Mouse (Mus musculus): ENCODE data around the gene Rcc2.

The Rcc2 gene

DNA sequence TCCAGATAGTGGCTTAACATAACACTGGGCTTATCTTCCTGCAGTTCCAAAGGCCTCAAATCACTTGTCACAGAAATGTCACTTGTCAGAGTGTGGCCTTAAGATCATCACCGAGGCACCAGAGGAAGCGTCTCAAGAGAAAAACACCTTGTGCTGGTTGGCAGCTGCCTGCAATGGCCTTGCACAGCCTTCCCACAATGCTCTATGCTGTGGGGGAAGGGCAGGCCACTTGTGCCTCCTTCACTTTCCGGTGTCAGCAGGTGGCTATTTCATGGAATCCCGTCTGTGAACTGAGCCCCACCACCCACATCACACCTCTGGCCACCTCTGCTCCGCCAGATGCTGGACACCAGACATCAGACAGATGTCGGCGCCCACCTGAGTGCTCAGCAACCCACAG, 53.0 kb downstream of the Rcc2 start:
- no peak for DNase-seq (ENCODE audit: low read depth, low spot score)

DNA sequence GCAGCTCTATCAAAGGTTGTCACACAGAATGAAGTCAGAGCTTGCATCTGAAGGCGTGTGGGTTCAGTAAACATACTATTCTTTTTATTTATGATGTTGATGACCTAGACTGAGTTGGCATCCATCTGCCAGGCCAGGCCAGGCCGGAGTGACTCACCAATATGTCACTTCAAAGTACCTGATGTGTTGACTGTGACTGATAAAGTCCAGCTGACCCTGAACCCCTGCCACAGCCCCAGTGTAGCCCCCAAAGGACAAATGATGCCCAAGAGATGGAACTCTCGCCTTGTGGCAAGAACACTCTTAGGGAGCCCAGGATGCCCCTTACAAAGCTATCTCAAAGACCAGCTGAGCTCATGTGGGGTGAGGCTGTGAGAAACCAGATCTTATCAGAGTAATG, 55.5 kb downstream of the Rcc2 start:
- no peak for DNase-seq (ENCODE audit: low read depth, low spot score)

DNA sequence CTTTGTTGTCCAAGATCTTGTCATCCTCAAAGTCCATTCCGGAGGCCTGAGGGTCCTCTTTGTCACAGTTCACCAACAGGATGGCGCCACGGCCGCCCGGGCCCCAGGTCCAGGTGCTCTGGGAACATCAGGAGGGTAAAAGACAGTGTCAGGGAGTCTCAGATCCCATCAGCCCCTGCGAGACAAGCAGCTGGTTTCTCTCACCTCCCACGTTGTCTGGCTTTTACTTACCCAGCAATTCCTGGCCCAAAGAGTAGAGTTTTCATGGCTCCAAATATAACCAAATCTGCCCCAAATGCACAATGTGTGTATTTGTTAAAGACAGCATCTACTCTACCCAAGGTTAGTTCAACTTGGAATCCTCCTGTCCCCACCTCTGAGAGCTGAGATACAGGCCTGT, 61.3 kb downstream of the Rcc2 start:
- no peak for DNase-seq (ENCODE audit: low read depth, low spot score)

DNA sequence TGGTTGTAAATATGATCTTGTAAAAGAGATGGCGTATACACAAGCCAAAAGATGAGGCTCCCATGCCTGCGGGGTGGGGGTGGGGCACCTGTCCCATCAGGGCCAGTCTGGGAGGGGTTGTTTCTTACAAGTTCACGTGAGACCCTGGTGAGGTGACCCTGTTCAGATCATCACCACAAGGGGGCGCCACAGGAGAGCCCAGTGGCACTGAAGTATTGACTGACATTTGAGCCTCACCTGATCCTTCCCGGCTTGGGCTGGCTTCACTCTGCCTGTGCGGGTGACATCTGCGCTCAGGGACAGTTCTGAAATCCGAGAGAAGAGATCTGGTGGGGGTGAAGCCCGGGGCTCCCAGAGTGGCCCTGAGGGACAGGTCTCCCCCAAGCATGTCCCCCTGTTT, 62.8 kb downstream of the Rcc2 start:
- no peak for DNase-seq (ENCODE audit: low read depth, low spot score)

DNA sequence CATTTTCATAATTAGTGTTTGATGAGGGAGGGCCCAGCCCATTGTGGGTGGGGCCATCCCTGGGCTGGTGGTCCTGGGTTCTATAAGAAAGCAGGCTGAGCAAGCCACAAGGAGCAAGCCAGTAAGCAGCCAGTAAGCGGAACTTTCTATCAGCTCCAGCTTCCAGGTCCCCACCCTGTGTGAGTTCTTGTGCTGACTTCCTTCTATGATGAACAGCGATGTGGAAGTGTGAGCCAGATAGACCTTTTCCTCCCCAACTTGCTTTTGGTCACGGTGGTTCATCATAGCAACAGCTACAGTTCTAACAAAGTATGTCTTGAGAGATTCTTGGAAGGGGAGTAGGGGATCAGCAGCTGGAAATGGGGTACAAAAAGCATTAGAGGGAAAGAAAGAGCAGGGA, 65.6 kb downstream of the Rcc2 start:
- no peak for DNase-seq (ENCODE audit: low read depth, low spot score)

DNA sequence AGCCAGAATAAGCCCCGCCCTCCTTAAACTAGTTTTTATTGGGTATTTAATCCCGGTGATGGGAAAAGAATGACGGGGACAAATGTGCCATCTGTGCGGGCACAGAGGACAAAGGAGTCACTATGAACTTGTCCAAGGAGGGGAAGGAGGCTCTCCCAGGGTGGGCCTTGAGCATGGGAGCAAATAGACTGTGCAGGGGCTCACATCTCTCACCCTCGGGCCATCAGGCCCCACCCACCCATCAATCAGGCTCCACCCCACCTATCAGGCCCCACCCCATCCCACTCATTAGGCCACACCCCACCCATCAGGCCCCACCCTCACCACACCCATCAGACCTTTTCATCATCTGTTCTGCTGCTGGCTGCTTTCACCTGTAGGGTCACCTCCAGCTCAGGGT, 68.6 kb downstream of the Rcc2 start:
- no peak for DNase-seq (ENCODE audit: low read depth, low spot score)

DNA sequence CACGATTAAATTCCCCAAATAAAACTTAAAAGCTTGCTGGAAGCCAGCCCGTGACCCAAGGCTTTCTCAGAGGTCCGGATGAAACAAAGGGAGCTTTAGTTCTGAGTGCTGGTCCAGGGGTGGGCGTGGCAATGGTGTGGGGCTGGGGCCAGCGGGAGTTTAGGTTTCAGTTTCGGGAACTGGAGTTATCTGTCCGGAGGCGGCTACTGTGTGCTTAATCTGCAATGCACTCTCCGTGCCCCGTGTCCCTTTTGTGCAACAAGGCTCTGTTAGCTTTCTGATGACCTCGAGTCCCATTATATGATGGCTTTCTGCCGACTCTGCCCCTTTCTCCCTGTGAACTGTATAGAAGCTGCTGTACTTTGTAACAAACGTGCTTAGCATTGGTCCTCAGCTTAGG, 70.1 kb downstream of the Rcc2 start:
- no peak for DNase-seq (ENCODE audit: low read depth, low spot score)

DNA sequence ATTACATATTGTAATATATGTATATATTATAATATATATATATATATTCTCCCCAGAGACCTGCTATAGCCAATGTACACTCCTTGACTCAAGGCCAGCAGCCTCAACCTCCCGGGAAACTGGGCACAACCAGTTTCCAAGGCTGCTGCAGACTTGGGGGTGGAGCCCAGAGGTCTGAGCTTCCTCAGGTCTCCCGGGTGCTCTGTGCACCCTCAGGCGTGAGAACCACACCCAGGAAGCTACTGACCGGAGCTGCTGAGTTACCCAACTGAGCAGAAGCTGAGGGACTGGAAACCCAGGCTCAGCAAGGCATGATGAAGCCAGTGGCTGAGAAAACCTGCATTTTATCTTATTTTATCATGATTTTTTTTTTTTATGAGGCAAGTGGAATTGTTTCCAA, 70.8 kb downstream of the Rcc2 start:
- no peak for DNase-seq (ENCODE audit: low read depth, low spot score)

All from telencephalon, adult 2 months (tissue).